Mouse (Mus musculus) megakaryocyte, embryonic 14.5 days (primary cell): ENCODE results near the gene Olfr1368. TPM values are rescaled to one million over a fixed set of nuclear protein-coding genes. Genes with fewer than 3 reads are reported as not detected.
"Not testable (repeated sequence)": the region's sequence is repeated elsewhere in the genome, so short reads cannot be mapped to it uniquely, and the experiment has no call there.

Experiments
- H3K27me3 ChIP-seq: replicated peaks from 2 replicates; pipeline ENCODE3; 2012; ENCODE audit warnings: inconsistent platforms
- H3K36me3 ChIP-seq: replicated peaks from 2 replicates; pipeline ENCODE3; 2012; ENCODE audit warnings: low read length, inconsistent platforms, mixed read lengths
- H3K4me1 ChIP-seq: 2 replicates; pipeline ENCODE4 v1.6.1; 2012; ENCODE audit warnings: inconsistent platforms
- H3K4me3 ChIP-seq: replicated peaks from 2 replicates; pipeline ENCODE3; 2012; ENCODE audit warnings: moderate library complexity, mild to moderate bottlenecking, inconsistent platforms
- H3K9me3 ChIP-seq: 2 replicates; pipeline ENCODE4 v1.6.1; 2012; ENCODE audit warnings: inconsistent platforms
- FLI1 ChIP-seq: IDR thresholded peaks from 2 replicates; pipeline ENCODE4 v1.6.1; 2012; ENCODE audit warnings: low read length, inconsistent platforms, mixed read lengths
- GATA1 ChIP-seq: IDR thresholded peaks from 3 replicates; pipeline ENCODE4 v1.6.1; 2012; ENCODE audit warnings: mixed read lengths, low read length, inconsistent platforms, borderline replicate concordance
- polyA plus RNA-seq: library from polyadenylated mRNA; stranded (reverse); fragments of >175 nt; gene quantifications from 2 replicates; pipeline ENCODE4 v1.2.3, GENCODE M21; 2012; ENCODE audit warnings: low replicate concordance; ENCODE audit not compliant: insufficient read depth

Olfr1368 gene
- polyA plus RNA-seq, 1 experiment: not detected

DNA sequence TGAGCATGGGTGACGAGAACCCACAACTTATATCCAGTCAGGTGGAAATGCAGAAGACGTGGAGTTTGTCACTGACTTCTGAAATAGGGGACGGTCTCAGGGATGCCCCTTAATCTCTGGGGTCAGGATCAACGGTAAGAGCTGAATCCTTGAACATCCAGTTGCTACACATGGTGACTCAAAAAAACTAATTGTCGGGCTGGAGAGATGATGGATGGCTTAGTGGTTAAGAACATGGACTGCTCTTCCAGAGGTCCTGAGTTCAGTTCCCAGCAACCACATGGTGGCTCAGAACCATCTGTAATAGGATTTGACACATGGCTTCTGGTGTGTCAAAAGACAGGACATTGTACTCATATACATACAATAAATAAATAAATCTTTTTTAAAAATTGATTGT is 10.2 kb upstream of the Olfr1368 start:
- Histone ChIP-seq H3K36me3 (no peaks in the 10 kb centered on the region), H3K27me3 (peaks cover 16% of the 10 kb centered on the region), H3K9me3 (no peaks in the 10 kb centered on the region), H3K4me1 (peaks cover 22% of the 10 kb centered on the region), H3K4me3 (no peak overlapping the region)
- TF ChIP-seq FLI1: no peak
- no peak for TF ChIP-seq GATA1

DNA sequence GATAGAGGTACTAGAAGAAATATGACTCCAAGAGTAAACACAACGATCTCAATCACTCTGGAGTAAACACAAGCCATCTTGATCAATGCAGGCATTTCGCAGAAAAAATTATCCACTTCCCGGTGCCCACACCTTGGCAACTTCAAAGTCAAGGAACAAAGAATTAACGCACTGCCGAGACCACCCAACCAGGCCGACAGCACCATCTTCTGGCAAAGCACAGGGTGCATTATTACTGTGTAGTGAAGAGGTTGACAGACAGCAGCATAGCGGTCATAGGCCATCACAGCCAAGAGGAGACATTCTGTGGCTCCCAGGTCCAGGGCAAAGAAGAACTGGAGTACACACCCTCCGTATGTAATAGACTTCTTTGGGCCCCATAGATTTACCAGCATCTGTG is 3.2 kb downstream of the Olfr1368 start:
- peaks cover 3% of the 10 kb centered on the region for H3K27me3 ChIP-seq
- H3K9me3 ChIP-seq: no peaks in the 10 kb centered on the region
- no peak for TF ChIP-seq FLI1
- TF ChIP-seq GATA1: no peak
- no peaks in the 10 kb centered on the region for H3K36me3 ChIP-seq
- no peak overlapping the region for H3K4me3 ChIP-seq
- no peaks in the 10 kb centered on the region for H3K4me1 ChIP-seq

DNA sequence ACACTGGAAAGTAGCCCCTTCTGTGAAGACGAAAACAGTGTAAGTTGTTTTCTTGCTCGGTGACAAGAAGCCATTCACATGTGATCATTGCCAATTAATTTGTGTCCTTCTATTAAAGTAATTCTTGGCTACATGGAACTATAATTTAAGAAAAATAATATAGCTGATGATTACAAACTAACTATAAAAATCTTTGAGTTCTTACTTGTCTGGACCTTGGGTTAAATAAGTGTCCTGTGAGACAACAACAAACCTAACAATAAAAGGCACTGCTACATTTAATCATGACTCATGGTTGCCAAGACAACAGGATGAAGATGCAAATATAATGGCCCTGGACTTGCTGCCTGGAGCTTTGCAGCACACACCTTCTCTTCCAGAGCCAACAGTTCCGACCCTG is 16.3 kb downstream of the Olfr1368 start, which contains the start of gene Olfr263:
Gene Olfr263, plus strand, starts transcription at position 301 of the 400 bp plus-strand sequence.
- not testable (repeated sequence) for H3K4me1 ChIP-seq, H3K4me3 ChIP-seq, H3K36me3 ChIP-seq, H3K9me3 ChIP-seq, H3K27me3 ChIP-seq

DNA sequence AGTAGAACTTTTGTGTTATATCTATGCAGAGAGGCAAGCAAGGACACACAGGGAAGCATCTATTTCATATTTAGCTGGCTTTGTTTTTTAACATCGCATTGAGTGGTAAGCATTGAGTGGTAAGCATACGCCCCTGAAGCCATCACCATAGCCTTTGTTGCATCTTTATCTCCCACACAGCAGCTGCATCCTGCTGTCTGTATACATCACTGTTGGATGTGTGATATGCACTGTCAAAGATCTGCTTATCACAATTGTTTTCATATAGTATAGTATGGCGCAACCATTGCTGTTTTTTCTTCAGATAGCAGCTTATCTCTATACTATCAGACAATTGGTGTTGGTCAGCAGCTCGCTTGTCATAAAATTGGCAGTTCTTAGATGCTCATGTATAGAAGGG is 31.5 kb downstream of the Olfr1368 start:
- H3K27me3 ChIP-seq: no peaks in the 10 kb centered on the region
- peaks cover 4% of the 10 kb centered on the region; the same call in 1 of the 2 replicates for H3K4me1 ChIP-seq
- H3K36me3 ChIP-seq: no peaks in the 10 kb centered on the region
- no peak overlapping the region for H3K4me3 ChIP-seq
- no peaks in the 10 kb centered on the region for H3K9me3 ChIP-seq
- TF ChIP-seq FLI1 (no peak), GATA1 (no peak)

DNA sequence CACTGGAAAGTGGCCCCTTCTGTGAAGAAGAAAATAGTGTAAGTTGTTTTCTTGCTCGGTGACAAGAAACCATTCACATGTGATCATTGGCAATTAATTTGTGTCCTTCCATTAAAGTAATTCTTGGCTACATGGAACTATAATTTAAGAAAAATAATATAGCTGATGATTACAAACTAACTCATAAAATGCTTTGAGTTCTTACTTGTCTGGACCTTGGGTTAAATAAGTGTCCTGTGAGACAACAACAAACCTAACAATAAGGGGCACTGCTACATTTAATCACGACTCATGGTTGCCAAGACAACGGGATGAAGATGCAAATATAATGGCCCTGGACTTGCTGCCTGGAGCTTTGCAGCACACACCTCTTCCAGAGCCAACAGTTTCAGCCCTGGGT is 34.5 kb downstream of the Olfr1368 start, which contains the start of gene Olfr1369-ps1:
Gene Olfr1369-ps1, plus strand, starts transcription at position 301 of the 400 bp plus-strand sequence.
- not testable (repeated sequence) for H3K9me3 ChIP-seq, H3K4me3 ChIP-seq, H3K27me3 ChIP-seq, H3K36me3 ChIP-seq, H3K4me1 ChIP-seq

DNA sequence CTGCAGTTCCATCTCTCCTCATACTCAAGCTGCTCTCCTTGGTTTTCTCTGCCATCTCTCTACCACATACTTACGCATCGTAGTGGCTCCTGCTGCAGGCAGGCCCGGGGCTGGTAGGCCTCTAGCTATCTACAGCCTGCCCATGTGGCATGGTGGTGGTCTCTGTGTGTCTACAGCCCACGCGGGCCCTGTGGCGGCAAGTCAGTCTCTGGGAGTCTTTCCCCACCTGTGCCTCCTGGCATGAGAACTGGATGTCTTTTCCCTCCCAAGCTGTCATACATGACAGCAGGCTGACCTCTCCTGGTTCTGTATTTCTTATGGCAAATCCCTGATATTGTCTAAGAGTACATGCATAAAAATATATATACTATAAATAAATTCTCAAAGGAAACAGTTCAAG is 35.2 kb downstream of the Olfr1368 start:
- no peaks in the 10 kb centered on the region for H3K9me3 ChIP-seq
- H3K4me1 ChIP-seq: peaks cover 4% of the 10 kb centered on the region; the same call in 1 of the 2 replicates
- no peak for TF ChIP-seq FLI1
- TF ChIP-seq GATA1: no peak

DNA sequence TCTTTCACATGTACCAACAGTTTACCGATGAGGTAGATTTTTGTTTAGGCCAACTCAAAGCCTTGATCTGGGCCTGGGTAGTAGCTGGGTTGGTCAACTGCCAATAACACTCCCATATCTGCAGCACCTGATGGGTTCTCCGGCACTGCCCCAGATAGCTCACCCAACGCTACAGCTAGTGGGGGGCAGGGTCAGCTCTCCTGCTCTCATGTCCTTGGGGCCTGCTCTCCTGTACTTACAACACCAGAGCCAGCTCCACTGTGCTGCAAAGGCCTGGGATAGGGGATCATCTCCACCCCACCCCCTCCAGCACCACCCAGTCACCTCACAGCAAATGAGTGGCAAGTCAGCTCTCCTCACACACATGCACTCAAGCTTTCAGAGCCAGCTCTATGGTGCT is 35.9 kb downstream of the Olfr1368 start:
- Histone ChIP-seq H3K27me3 (no peaks in the 10 kb centered on the region), H3K9me3 (no peaks in the 10 kb centered on the region), H3K4me3 (no peak overlapping the region), H3K4me1 (peaks cover 4% of the 10 kb centered on the region; the same call in 1 of the 2 replicates), H3K36me3 (no peaks in the 10 kb centered on the region)
- no peak for TF ChIP-seq GATA1
- TF ChIP-seq FLI1: no peak

More for the DNA sequence above, 35.2 kb downstream of the Olfr1368 start:
- no peaks in the 10 kb centered on the region for H3K27me3 ChIP-seq
- no peaks in the 10 kb centered on the region for H3K36me3 ChIP-seq
- no peak overlapping the region for H3K4me3 ChIP-seq

Other genes with a start within 250 kb of the Olfr1368 start
- gene Olfr1370, start 70.9 kb downstream of the Olfr1368 start, polyA plus RNA-seq: not detected in 2 replicates
- gene Olfr1369-ps1, start 34.4 kb downstream of the Olfr1368 start, polyA plus RNA-seq: not detected in 2 replicates
- gene Olfr263, start 16.2 kb downstream of the Olfr1368 start, polyA plus RNA-seq: not detected in 2 replicates
- 63.6 and 88.3 TPM in 2 replicates for gene Trim27, start 33.6 kb upstream of the Olfr1368 start, polyA plus RNA-seq
- not detected in 2 replicates for gene Gpx5, start 146.9 kb upstream of the Olfr1368 start, polyA plus RNA-seq
- gene Gpx6, start 166.3 kb upstream of the Olfr1368 start, polyA plus RNA-seq: not detected in 2 replicates
- not detected in 2 replicates for gene Olfr1367, start 201.0 kb upstream of the Olfr1368 start, polyA plus RNA-seq
- 1.3 TPM in 1 of 2 replicates, not detected in the other for gene Zscan12, start 217.0 kb upstream of the Olfr1368 start, polyA plus RNA-seq